11 mouse cellular contexts compared by ENCODE assay signal in the genomic region with DNA sequence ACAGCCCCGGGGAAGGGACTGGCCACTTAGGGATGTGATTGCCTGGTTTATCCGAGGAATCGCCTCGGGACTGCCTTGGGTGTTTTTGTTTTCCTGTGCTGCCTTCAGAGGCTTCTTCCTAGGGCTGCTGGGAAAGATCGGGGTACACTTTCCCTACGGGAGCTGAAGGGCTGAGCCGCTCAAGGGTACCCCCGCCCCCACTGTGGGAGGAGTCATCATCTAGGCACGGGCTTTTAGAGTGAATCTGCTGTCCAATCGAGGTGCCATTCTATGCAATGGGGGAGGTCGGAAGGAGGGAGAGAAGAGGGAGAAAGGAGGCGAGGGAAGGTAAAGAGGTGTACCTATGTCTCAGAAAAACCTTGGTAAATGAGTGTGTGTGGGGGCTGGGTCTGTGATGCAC. TPM values are rescaled to one million over a fixed set of nuclear protein-coding genes. Genes with fewer than 3 reads are reported as not detected.
DNase-seq lines count a peak whose midpoint lies in the region; ATAC-seq lines count a peak whose summit lies in the region.
"Had no signal": no experiment of that assay in that cellular context is flagged by ENCODE, and none has a peak within 500 bp of the region (broad histone marks: within the 10 kb centered on the region; RNA-seq: fewer than 3 reads in every experiment).

No protein-coding gene starts in this region.

- ATAC-seq in kidney, embryonic 15.5 days (replicated peaks; ENCODE audit: low FRiP score): no peak
- no peak for ATAC-seq in kidney, embryonic 16.5 days (ENCODE audit: low FRiP score, low TSS enrichment)
- peak; percentile 70 for ATAC-seq in neural tube, embryonic 14.5 days (ENCODE audit: low read depth)
- ATAC-seq in erythroid progenitor cell, adult 5-6 weeks (replicated peaks; ENCODE audit: low FRiP score, poor library complexity, severe bottlenecking): no peak

- no peak for DNase-seq in forebrain, embryonic 10.5 days (ENCODE audit: extremely low spot score, low spot score)
- DNase-seq in induced T-regulatory cell, adult 2 months (ENCODE audit: low read depth): peak; percentile 47
- no peak for DNase-seq in kidney, postnatal 36 days
- DNase-seq in kidney, adult 8-10 months: no peak

- H3K27ac ChIP-seq in kidney, embryonic 15.5 days: no peak overlapping the region
- H3K27ac ChIP-seq in kidney, embryonic 16.5 days (ENCODE audit: low read length): no peak overlapping the region
- H3K27ac ChIP-seq in forebrain, embryonic 10.5 days: no peak overlapping the region
- H3K27ac ChIP-seq in neural tube, embryonic 14.5 days (ENCODE audit: low read depth, low read length): peak overlapping the region; percentile 69
- H3K27ac ChIP-seq: heart, embryonic 13.5 days; stomach, postnatal 0 days had no signal

- H3K27me3 ChIP-seq in kidney, embryonic 15.5 days: peaks cover 98% of the 10 kb centered on the region
- H3K27me3 ChIP-seq in kidney, embryonic 16.5 days (ENCODE audit: insufficient read depth, low read length): peaks cover 89% of the 10 kb centered on the region
- peaks cover 99% of the 10 kb centered on the region for H3K27me3 ChIP-seq in forebrain, embryonic 10.5 days (ENCODE audit: poor library complexity, severe bottlenecking)
- peaks cover 16% of the 10 kb centered on the region for H3K27me3 ChIP-seq in neural tube, embryonic 14.5 days (ENCODE audit: control insufficient read depth, insufficient read depth, low read length)

- no peak overlapping the region for H3K9ac ChIP-seq in kidney, embryonic 15.5 days
- no peak overlapping the region for H3K9ac ChIP-seq in kidney, embryonic 16.5 days (replicated peaks; ENCODE audit: low read length)
- peak overlapping the region; percentile 72 for H3K9ac ChIP-seq in neural tube, embryonic 14.5 days (replicated peaks; ENCODE audit: low read depth, low read length)
- H3K9ac ChIP-seq: heart, embryonic 13.5 days had no signal

- 0 out of 2 replicates have a peak overlapping the region, but pooled peaks have one; percentile 5 for H3K4me2 ChIP-seq in kidney, embryonic 15.5 days
- H3K4me2 ChIP-seq in kidney, embryonic 16.5 days (replicated peaks; ENCODE audit: low read depth, low read length): no peak overlapping the region
- peak overlapping the region; percentile 54 for H3K4me2 ChIP-seq in neural tube, embryonic 14.5 days (ENCODE audit: low read depth, low read length)
- H3K4me2 ChIP-seq: heart, embryonic 13.5 days had no signal

- peaks cover 32% of the 10 kb centered on the region for H3K4me1 ChIP-seq in kidney, embryonic 15.5 days
- peaks cover 11% of the 10 kb centered on the region for H3K4me1 ChIP-seq in kidney, embryonic 16.5 days (ENCODE audit: insufficient read depth, low read length)
- H3K4me1 ChIP-seq in forebrain, embryonic 10.5 days: peaks cover 40% of the 10 kb centered on the region
- no peaks in the 10 kb centered on the region for H3K4me1 ChIP-seq in neural tube, embryonic 14.5 days (ENCODE audit: control insufficient read depth, insufficient read depth, low read length)

- no peaks in the 10 kb centered on the region for H3K9me3 ChIP-seq in kidney, embryonic 15.5 days (replicated peaks)
- H3K9me3 ChIP-seq in kidney, embryonic 16.5 days (ENCODE audit: low read length): no peaks in the 10 kb centered on the region
- no peaks in the 10 kb centered on the region for H3K9me3 ChIP-seq in forebrain, embryonic 10.5 days
- no peaks in the 10 kb centered on the region for H3K9me3 ChIP-seq in neural tube, embryonic 14.5 days (ENCODE audit: control insufficient read depth, low read length)
- H3K9me3 ChIP-seq: heart, embryonic 13.5 days had no signal

- 2% methylated on average over 12 of the region's 12 CpGs for WGBS in kidney, embryonic 15.5 days
- WGBS in kidney, embryonic 16.5 days: 2% methylated on average over 12 of the region's 12 CpGs
- under 1% methylated on average over 12 of the region's 12 CpGs for WGBS in forebrain, embryonic 10.5 days
- WGBS in neural tube, embryonic 14.5 days: 0% methylated on average over 12 of the region's 12 CpGs

- no peaks in the 10 kb centered on the region for H3K36me3 ChIP-seq in kidney, embryonic 15.5 days
- H3K36me3 ChIP-seq in kidney, embryonic 16.5 days (ENCODE audit: insufficient read depth, low read length): no peaks in the 10 kb centered on the region
- no peaks in the 10 kb centered on the region for H3K36me3 ChIP-seq in forebrain, embryonic 10.5 days (replicated peaks)
- H3K36me3 ChIP-seq in neural tube, embryonic 14.5 days (ENCODE audit: control insufficient read depth, insufficient read depth, low read length): no peaks in the 10 kb centered on the region
- H3K36me3 ChIP-seq: heart, embryonic 13.5 days had no signal

- H3K4me3 ChIP-seq in kidney, embryonic 15.5 days (replicated peaks): 0 out of 2 replicates have a peak overlapping the region, but pooled peaks have one; percentile 12
- H3K4me3 ChIP-seq in kidney, embryonic 16.5 days (ENCODE audit: low read length): no peak overlapping the region
- H3K4me3 ChIP-seq in forebrain, embryonic 10.5 days: peak overlapping the region; percentile 26; the same call in 1 of the 2 replicates
- peak overlapping the region; percentile 44 for H3K4me3 ChIP-seq in neural tube, embryonic 14.5 days (ENCODE audit: low read depth, low read length)
- H3K4me3 ChIP-seq: heart, embryonic 13.5 days had no signal

RNA-seq across cellular contexts. Expression of a gene that starts 5.7 kb away (rescaled TPM):
- 0.12 and 0.14 TPM in 2 replicates for polyA plus RNA-seq in kidney, embryonic 15.5 days (2015; fragmentation: Nextera tagmentation; extraction: Ambion mirVana)
- polyA plus RNA-seq in kidney, embryonic 16.5 days (2015; fragmentation: Nextera tagmentation; extraction: Ambion mirVana): 0.12 TPM in 1 of 2 replicates, not detected in the other
- polyA plus RNA-seq in forebrain, embryonic 10.5 days (2016; fragmentation: Nextera tagmentation; extraction: Ambion mirVana): 0.14 and 0.47 TPM in 2 replicates
- polyA plus RNA-seq in neural tube, embryonic 14.5 days (2014; fragmentation: Nextera tagmentation; extraction: Ambion mirVana): 9.2 and 10.7 TPM in 2 replicates
- not detected in 2 replicates for total RNA-seq in erythroid progenitor cell, adult 5-6 weeks (2015; ENCODE audit: low replicate concordance)
- not detected in 2 replicates for total RNA-seq in erythroid progenitor cell, adult 5-6 weeks (2017; ENCODE audit: low replicate concordance)
- polyA plus RNA-seq: heart, embryonic 13.5 days; lung, embryonic 16.5 days; stomach, postnatal 0 days had no signal

RNA-seq across cellular contexts. Expression of a gene that starts 8.4 kb away (rescaled TPM):
- polyA plus RNA-seq in kidney, embryonic 15.5 days (2015; fragmentation: Nextera tagmentation; extraction: Ambion mirVana): 10.9 and 12.3 TPM in 2 replicates
- 5.1 and 9.7 TPM in 2 replicates for polyA plus RNA-seq in kidney, embryonic 16.5 days (2015; fragmentation: Nextera tagmentation; extraction: Ambion mirVana)
- 14.1 and 17.0 TPM in 2 replicates for polyA plus RNA-seq in forebrain, embryonic 10.5 days (2016; fragmentation: Nextera tagmentation; extraction: Ambion mirVana)
- 12.9 TPM in 2 replicates for polyA plus RNA-seq in neural tube, embryonic 14.5 days (2014; fragmentation: Nextera tagmentation; extraction: Ambion mirVana)
- 0.84 and 7.2 TPM in 2 replicates for total RNA-seq in erythroid progenitor cell, adult 5-6 weeks (2015; ENCODE audit: low replicate concordance)
- total RNA-seq in erythroid progenitor cell, adult 5-6 weeks (2017; ENCODE audit: low replicate concordance): 4.2 and 6.2 TPM in 2 replicates

RNA-seq across cellular contexts. Expression of a gene that starts 48.9 kb away (rescaled TPM):
- 14.9 and 15.3 TPM in 2 replicates for polyA plus RNA-seq in kidney, embryonic 15.5 days (2015; fragmentation: Nextera tagmentation; extraction: Ambion mirVana)
- 14.1 and 17.7 TPM in 2 replicates for polyA plus RNA-seq in kidney, embryonic 16.5 days (2015; fragmentation: Nextera tagmentation; extraction: Ambion mirVana)
- polyA plus RNA-seq in forebrain, embryonic 10.5 days (2016; fragmentation: Nextera tagmentation; extraction: Ambion mirVana): 2.2 and 2.3 TPM in 2 replicates
- 18.2 and 28.1 TPM in 2 replicates for polyA plus RNA-seq in neural tube, embryonic 14.5 days (2014; fragmentation: Nextera tagmentation; extraction: Ambion mirVana)
- 1.4 and 2.5 TPM in 2 replicates for total RNA-seq in erythroid progenitor cell, adult 5-6 weeks (2015; ENCODE audit: low replicate concordance)
- 1.7 and 2.3 TPM in 2 replicates for total RNA-seq in erythroid progenitor cell, adult 5-6 weeks (2017; ENCODE audit: low replicate concordance)
